Mouse (Mus musculus): ENCODE measurements around the gene 1700023F06Rik. TPM values are rescaled to one million over a fixed set of nuclear protein-coding genes. Genes with fewer than 3 reads are reported as not detected.

The 1700023F06Rik gene
- total and polyA plus RNA-seq, 2 experiments = not detected

DNA sequence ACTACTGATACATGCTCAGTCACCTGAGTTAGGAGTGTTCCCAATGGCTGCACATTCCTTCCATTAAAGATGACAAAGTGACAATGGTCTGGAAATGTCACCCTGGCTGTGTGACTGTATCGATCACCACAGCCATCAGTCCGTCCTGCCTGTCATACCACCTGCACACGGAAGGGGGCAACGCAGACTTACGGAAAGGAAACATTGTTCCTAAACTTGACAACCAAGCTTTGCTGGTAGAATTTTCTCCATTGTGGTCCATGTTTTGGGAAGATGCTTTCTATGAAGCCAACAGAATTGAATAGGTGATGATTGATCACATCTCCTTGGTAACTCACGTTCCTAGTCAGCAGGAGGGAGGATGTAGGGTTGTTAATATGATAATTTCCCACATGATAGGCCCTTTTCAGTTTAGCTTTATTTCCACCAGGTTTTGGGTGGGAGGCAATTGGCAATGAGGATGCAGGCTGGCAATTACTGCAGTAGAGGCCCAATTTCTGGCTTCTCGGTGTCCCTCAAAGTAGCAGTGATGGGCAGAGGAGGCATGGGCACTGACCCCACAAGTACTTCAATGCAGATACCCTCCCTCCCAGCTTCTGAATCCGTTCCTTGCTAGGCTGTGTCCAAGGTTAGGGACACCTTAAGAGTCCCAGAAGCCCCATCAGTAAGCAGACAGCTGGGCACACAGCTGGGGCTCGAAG is 39.5 kb downstream of the 1700023F06Rik start:
- Histone ChIP-seq H3K27ac (replicated peaks; ENCODE audit: insufficient read depth, low read depth, low read length) (no peak overlapping the region), H3K9ac (ENCODE audit: low read depth, low read length) (no peak overlapping the region), H3K4me1 (ENCODE audit: control insufficient read depth, insufficient read depth, low read length) (peaks cover 4% of the 10 kb centered on the region; the same call in 1 of the 2 replicates), H3K27me3 (ENCODE audit: control insufficient read depth, insufficient read depth, low read length) (peaks cover 3% of the 10 kb centered on the region; the same call in 1 of the 2 replicates), H3K36me3 (ENCODE audit: control insufficient read depth, insufficient read depth, low read length) (no peaks in the 10 kb centered on the region), H3K4me3 (ENCODE audit: insufficient read depth, low read depth, low read length) (no peak overlapping the region), H3K79me2 (ENCODE audit: control insufficient read depth, insufficient read depth, low read length) (no peaks in the 10 kb centered on the region)
- TF ChIP-seq POLR2A (IDR thresholded peaks at IDR 0.05; ENCODE audit: extremely low read depth, insufficient read depth, low read length) = no peak
- peak; percentile 97 for TF ChIP-seq CTCF (IDR thresholded peaks at IDR 0.05; ENCODE audit: low read depth, low read length)
- 29% methylated on average over 9 of the region's 9 CpGs for WGBS
- DNase-seq (ENCODE audit: extremely low read depth, low read depth, low spot score) = peak; percentile 51

DNA sequence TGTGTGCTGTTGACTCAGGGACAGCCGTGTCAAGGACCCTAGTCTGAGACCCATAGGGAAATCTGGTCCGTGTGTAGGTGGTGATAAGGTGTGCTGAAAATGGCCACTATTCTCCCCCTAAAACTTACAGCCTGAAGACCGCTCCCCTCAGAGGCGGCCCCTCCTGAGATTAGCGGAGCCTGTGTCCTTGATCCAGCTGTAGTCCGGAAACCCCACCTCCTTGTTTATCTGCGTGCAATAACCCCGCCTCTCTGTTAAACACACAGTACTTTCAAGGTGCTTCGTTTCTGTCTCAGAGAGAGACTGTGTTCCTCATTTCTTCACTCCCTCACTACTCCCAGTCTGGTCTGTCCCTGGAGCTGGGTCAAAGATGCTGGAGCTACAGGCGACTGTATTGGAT is 44.0 kb downstream of the 1700023F06Rik start:
- 24% methylated on average over 10 of the region's 10 CpGs for WGBS
- H3K27ac ChIP-seq (replicated peaks; ENCODE audit: insufficient read depth, low read depth, low read length) = no peak overlapping the region

DNA sequence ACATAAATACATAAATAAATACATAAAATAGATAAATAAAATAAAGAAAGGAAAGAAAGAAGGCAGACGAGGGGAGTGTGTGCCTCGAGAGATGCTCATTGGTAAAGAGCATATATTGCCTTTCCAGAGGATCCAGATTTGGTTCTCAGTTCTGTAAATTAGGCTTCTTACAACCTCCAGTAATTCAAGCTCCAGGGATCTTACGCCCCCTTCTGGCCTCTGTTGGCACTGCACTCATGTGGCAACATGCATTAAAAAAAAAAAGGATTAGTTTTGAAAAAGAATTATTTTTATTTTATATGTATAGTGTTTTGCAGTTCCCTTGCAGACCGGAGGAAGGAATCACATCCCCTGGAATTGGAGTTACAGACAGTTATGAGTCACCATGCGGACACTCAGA is 46.2 kb downstream of the 1700023F06Rik start:
- TF ChIP-seq CTCF (IDR thresholded peaks at IDR 0.05; ENCODE audit: low read depth, low read length) (peak; percentile 43), POLR2A (IDR thresholded peaks at IDR 0.05; ENCODE audit: extremely low read depth, insufficient read depth, low read length) (no peak)
- Histone ChIP-seq H3K79me2 (ENCODE audit: control insufficient read depth, insufficient read depth, low read length) (no peaks in the 10 kb centered on the region), H3K4me1 (ENCODE audit: control insufficient read depth, insufficient read depth, low read length) (peaks cover 13% of the 10 kb centered on the region), H3K4me3 (ENCODE audit: insufficient read depth, low read depth, low read length) (no peak overlapping the region), H3K36me3 (ENCODE audit: control insufficient read depth, insufficient read depth, low read length) (no peaks in the 10 kb centered on the region), H3K9ac (ENCODE audit: low read depth, low read length) (no peak overlapping the region), H3K27ac (replicated peaks; ENCODE audit: insufficient read depth, low read depth, low read length) (no peak overlapping the region), H3K27me3 (ENCODE audit: control insufficient read depth, insufficient read depth, low read length) (no peaks in the 10 kb centered on the region)
- no peak for DNase-seq (ENCODE audit: extremely low read depth, low read depth, low spot score)
- WGBS = 93% methylated on average over 5 of the region's 5 CpGs

More for the DNA sequence above, 44.0 kb downstream of the 1700023F06Rik start:
- no peaks in the 10 kb centered on the region for H3K36me3 ChIP-seq (ENCODE audit: control insufficient read depth, insufficient read depth, low read length)
- TF ChIP-seq POLR2A (IDR thresholded peaks at IDR 0.05; ENCODE audit: extremely low read depth, insufficient read depth, low read length) (no peak), CTCF (IDR thresholded peaks at IDR 0.05; ENCODE audit: low read depth, low read length) (no peak)
- DNase-seq (ENCODE audit: extremely low read depth, low read depth, low spot score) = peak; percentile 28
- peaks cover 6% of the 10 kb centered on the region for H3K4me1 ChIP-seq (ENCODE audit: control insufficient read depth, insufficient read depth, low read length)
- no peaks in the 10 kb centered on the region for H3K79me2 ChIP-seq (ENCODE audit: control insufficient read depth, insufficient read depth, low read length)
- no peaks in the 10 kb centered on the region for H3K27me3 ChIP-seq (ENCODE audit: control insufficient read depth, insufficient read depth, low read length)
- no peak overlapping the region; the same call in 1 of the 2 replicates for H3K9ac ChIP-seq (ENCODE audit: low read depth, low read length)
- H3K4me3 ChIP-seq (ENCODE audit: insufficient read depth, low read depth, low read length) = no peak overlapping the region

DNA sequence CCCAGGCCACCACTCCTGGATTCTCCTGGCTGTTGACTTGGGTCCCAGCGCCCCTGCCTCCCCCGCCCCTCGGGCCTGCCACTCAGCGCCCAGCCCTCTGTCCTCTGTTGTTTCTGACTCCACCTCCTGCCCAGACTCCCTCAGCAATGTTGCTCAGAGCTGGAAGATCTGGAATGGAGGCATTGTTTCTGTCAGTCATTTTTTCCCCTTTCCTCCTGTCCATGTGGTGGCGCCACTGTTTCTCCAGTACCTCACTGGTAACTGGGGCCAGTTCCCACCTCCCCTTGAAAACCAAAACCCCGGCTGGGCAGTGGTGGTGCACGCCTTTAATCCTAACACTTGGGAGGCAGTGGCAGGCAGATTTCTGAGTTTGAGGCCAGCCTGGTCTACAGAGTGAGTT is 46.9 kb downstream of the 1700023F06Rik start:
- DNase-seq (ENCODE audit: extremely low read depth, low read depth, low spot score) = no peak
- no peak overlapping the region for H3K9ac ChIP-seq (ENCODE audit: low read depth, low read length)
- no peaks in the 10 kb centered on the region for H3K27me3 ChIP-seq (ENCODE audit: control insufficient read depth, insufficient read depth, low read length)
- H3K4me3 ChIP-seq (ENCODE audit: insufficient read depth, low read depth, low read length) = no peak overlapping the region
- no peak overlapping the region for H3K27ac ChIP-seq (replicated peaks; ENCODE audit: insufficient read depth, low read depth, low read length)
- H3K4me1 ChIP-seq (ENCODE audit: control insufficient read depth, insufficient read depth, low read length) = peaks cover 13% of the 10 kb centered on the region
- H3K36me3 ChIP-seq (ENCODE audit: control insufficient read depth, insufficient read depth, low read length) = no peaks in the 10 kb centered on the region
- 90% methylated on average over 7 of the region's 7 CpGs for WGBS
- no peaks in the 10 kb centered on the region for H3K79me2 ChIP-seq (ENCODE audit: control insufficient read depth, insufficient read depth, low read length)
- no peak for TF ChIP-seq CTCF (IDR thresholded peaks at IDR 0.05; ENCODE audit: low read depth, low read length)

DNA sequence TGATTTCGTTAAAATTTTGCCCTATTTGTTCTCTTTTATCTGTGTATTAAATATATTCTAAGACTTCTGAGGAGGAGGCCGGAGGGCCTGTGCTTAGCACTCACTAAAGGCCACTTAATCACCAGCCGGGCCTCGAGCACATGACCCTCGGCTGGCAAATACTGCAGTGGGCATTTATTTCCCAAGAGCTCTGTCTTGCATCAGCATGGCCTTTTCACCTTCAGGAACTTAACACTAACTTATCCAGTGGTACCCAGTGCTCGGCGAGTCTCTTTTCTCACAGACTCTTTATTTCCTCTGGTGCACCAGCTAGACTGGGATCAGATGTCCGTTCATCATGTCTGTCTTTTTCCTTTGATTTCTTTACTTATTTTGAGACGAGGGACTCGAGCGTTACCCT is 47.6 kb downstream of the 1700023F06Rik start:
- Histone ChIP-seq H3K79me2 (ENCODE audit: control insufficient read depth, insufficient read depth, low read length) (no peaks in the 10 kb centered on the region), H3K27ac (replicated peaks; ENCODE audit: insufficient read depth, low read depth, low read length) (no peak overlapping the region), H3K4me1 (ENCODE audit: control insufficient read depth, insufficient read depth, low read length) (peaks cover 13% of the 10 kb centered on the region), H3K27me3 (ENCODE audit: control insufficient read depth, insufficient read depth, low read length) (no peaks in the 10 kb centered on the region), H3K4me3 (ENCODE audit: insufficient read depth, low read depth, low read length) (no peak overlapping the region), H3K36me3 (ENCODE audit: control insufficient read depth, insufficient read depth, low read length) (no peaks in the 10 kb centered on the region), H3K9ac (ENCODE audit: low read depth, low read length) (no peak overlapping the region)
- peak; percentile 38 for DNase-seq (ENCODE audit: extremely low read depth, low read depth, low spot score)
- TF ChIP-seq POLR2A (IDR thresholded peaks at IDR 0.05; ENCODE audit: extremely low read depth, insufficient read depth, low read length) = no peak
- TF ChIP-seq CTCF (IDR thresholded peaks at IDR 0.05; ENCODE audit: low read depth, low read length) = no peak
- 72% methylated on average over 11 of the region's 11 CpGs for WGBS
